Comparison of ENCODE assay signal across 11 mouse cellular contexts in the genomic region with DNA sequence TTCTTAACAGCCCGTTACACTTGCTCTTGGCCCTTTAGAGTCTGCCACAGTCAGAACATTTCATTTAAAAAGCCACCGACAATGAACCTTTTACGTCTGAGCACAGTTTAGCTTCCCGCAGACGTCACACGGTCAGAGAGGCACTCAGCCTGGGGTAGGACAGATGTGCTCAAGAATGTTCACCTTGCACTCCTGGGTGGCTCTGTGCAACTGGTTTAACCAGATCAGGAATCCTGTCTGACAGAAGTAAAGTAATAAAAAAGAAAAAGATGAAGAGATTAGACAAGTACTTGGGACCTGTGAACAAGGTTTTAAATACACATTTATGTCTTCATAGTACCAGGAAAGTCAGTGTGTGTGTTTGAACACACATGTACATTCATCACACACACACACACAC. TPM values are rescaled to one million over a fixed set of nuclear protein-coding genes. Genes with fewer than 3 reads are reported as not detected.
DNase-seq lines count a peak whose midpoint lies in the region; ATAC-seq and TF ChIP-seq lines count a peak whose summit lies in the region.
"Had no signal": no experiment of that assay in that cellular context is flagged by ENCODE, and none has a peak within 500 bp of the region (broad histone marks: within the 10 kb centered on the region; RNA-seq: fewer than 3 reads in every experiment).

No protein-coding gene starts in this region.

- H3K9ac ChIP-seq in embryonic facial prominence, embryonic 15.5 days, result no peak overlapping the region
- no peak overlapping the region for H3K9ac ChIP-seq in limb, embryonic 15.5 days

- WGBS in lung, adult 2 months, result 77% methylated on average over 6 of the region's 6 CpGs
- 51% methylated on average over 6 of the region's 6 CpGs for WGBS in embryonic facial prominence, embryonic 15.5 days
- WGBS in limb, embryonic 15.5 days, result 30% methylated on average over 6 of the region's 6 CpGs

- H3K27me3 ChIP-seq in embryonic facial prominence, embryonic 15.5 days, result no peaks in the 10 kb centered on the region
- H3K27me3 ChIP-seq in limb, embryonic 15.5 days, result no peaks in the 10 kb centered on the region
- H3K27me3 ChIP-seq: embryonic facial prominence, embryonic 13.5 days had no signal

- no peaks in the 10 kb centered on the region for H3K9me3 ChIP-seq in embryonic facial prominence, embryonic 15.5 days (replicated peaks)
- H3K9me3 ChIP-seq in limb, embryonic 15.5 days, result no peaks in the 10 kb centered on the region
- H3K9me3 ChIP-seq: embryonic facial prominence, embryonic 13.5 days; hindbrain, embryonic 13.5 days; midbrain, embryonic 12.5 days had no signal

- ATAC-seq in embryonic facial prominence, embryonic 15.5 days (ENCODE audit: insufficient number of reproducible peaks, low FRiP score, low TSS enrichment, low read depth), result no peak
- no peak for ATAC-seq in limb, embryonic 15.5 days (ENCODE audit: insufficient number of reproducible peaks, low FRiP score, low TSS enrichment, low read depth)
- ATAC-seq in megakaryocyte, adult 5-6 weeks (ENCODE audit: poor library complexity, severe bottlenecking), result no peak

- no peaks in the 10 kb centered on the region for H3K36me3 ChIP-seq in embryonic facial prominence, embryonic 15.5 days
- H3K36me3 ChIP-seq in limb, embryonic 15.5 days, result no peaks in the 10 kb centered on the region
- H3K36me3 ChIP-seq: embryonic facial prominence, embryonic 13.5 days; hindbrain, embryonic 13.5 days; midbrain, embryonic 12.5 days had no signal

- TF ChIP-seq POLR2A in lung, adult 2 months (IDR thresholded peaks at IDR 0.05; ENCODE audit: borderline replicate concordance, extremely low read depth, low read depth, low read length), result no peak

- H3K4me2 ChIP-seq in embryonic facial prominence, embryonic 15.5 days (replicated peaks), result peak overlapping the region; percentile 85; the same call in 1 of the 2 replicates
- no peak overlapping the region for H3K4me2 ChIP-seq in limb, embryonic 15.5 days

- no peak for TF ChIP-seq CTCF in lung, adult 2 months (IDR thresholded peaks at IDR 0.05; ENCODE audit: insufficient read depth, low read length)

- H3K4me1 ChIP-seq in lung, adult 2 months (ENCODE audit: control insufficient read depth, insufficient read depth, low read length), result peaks cover 2% of the 10 kb centered on the region
- peaks cover 13% of the 10 kb centered on the region; the same call in 1 of the 2 replicates for H3K4me1 ChIP-seq in embryonic facial prominence, embryonic 15.5 days
- H3K4me1 ChIP-seq in limb, embryonic 15.5 days, result peaks cover 14% of the 10 kb centered on the region

- H3K27ac ChIP-seq in embryonic facial prominence, embryonic 15.5 days (replicated peaks), result peak overlapping the region; percentile 85
- H3K27ac ChIP-seq in limb, embryonic 15.5 days, result peak overlapping the region; percentile 96
- H3K27ac ChIP-seq: hindbrain, embryonic 13.5 days; midbrain, embryonic 12.5 days had no signal

- H3K4me3 ChIP-seq in lung, adult 2 months (replicated peaks; ENCODE audit: extremely low read depth, low read depth, low read length), result no peak overlapping the region
- peak overlapping the region; percentile 64; the same call in 1 of the 2 replicates for H3K4me3 ChIP-seq in embryonic facial prominence, embryonic 15.5 days (replicated peaks)
- no peak overlapping the region for H3K4me3 ChIP-seq in limb, embryonic 15.5 days

- peak; percentile 48 to 71 for DNase-seq in lung, adult 18-20 months
- no peak for DNase-seq in lung, adult 2 months
- DNase-seq in ZHBTc4 (ENCODE audit: low read depth, low spot score), result peak; percentile 28
- DNase-seq in ovary, postnatal 14 days (ENCODE audit: low spot score), result no peak
- DNase-seq in heart, adult 11 months, result no peak

RNA-seq across cellular contexts. Expression of gene Mdfic, which starts 0.5 kb away (rescaled TPM):
- 23.8 and 23.9 TPM in 2 replicates for polyA plus RNA-seq in lung, adult 2 months (2012; rRNA removed)
- polyA plus RNA-seq in embryonic facial prominence, embryonic 15.5 days (2015; fragmentation: Nextera tagmentation; extraction: Ambion mirVana), result 7.4 and 7.6 TPM in 2 replicates
- 10.1 and 10.2 TPM in 2 replicates for polyA plus RNA-seq in limb, embryonic 15.5 days (2015; fragmentation: Nextera tagmentation; extraction: Ambion mirVana)
- total RNA-seq in megakaryocyte, adult 5-6 weeks (2015), result 22.0 and 23.3 TPM in 2 replicates
- total RNA-seq in megakaryocyte, adult 5-6 weeks (2017), result 24.2 and 25.8 TPM in 2 replicates

Comparison
In these comparisons a context has a peak if more than half of its experiments do, and no peak if none do; other contexts are left out.
1. DNase-seq: peak in lung, adult 18-20 months (2 of 2) and ZHBTc4 (single experiment); none in lung, adult 2 months (single experiment), ovary, postnatal 14 days (single experiment) and heart, adult 11 months (single experiment).